Comparison of ENCODE assay signal across 8 mouse cellular contexts in genomic region chr17:26508345-26508960, GRCm38 (mm10). TPM values are rescaled to one million over a fixed set of nuclear protein-coding genes. Genes with fewer than 3 reads are reported as not detected.
DNase-seq lines count a peak whose midpoint lies in the region; ATAC-seq and TF ChIP-seq lines count a peak whose summit lies in the region.

No protein-coding gene starts in this region.

- peaks cover 0 to 14% of the 10 kb centered on the region in 2 experiments; a peak in 2 of 4 replicates for H3K36me3 ChIP-seq in MEL (ENCODE audit: control insufficient read depth in 1 of 2, insufficient read depth in 2 of 2, low read length in 2 of 2)
- H3K36me3 ChIP-seq in lung, embryonic 16.5 days (ENCODE audit: control insufficient read depth, insufficient read depth, low read length): peaks cover 5% of the 10 kb centered on the region

- DNase-seq in MEL (ENCODE audit: low read depth, low spot score): peak; percentile 98
- peak; percentile 99 for DNase-seq in cerebellum, adult 2 months
- DNase-seq in forelimb bud, embryonic 11.5 days (ENCODE audit: low read depth, low spot score): peak; percentile 97
- peak; percentile 89 for DNase-seq in layer of hippocampus, adult 9-10 months (ENCODE audit: low spot score)
- peak; percentile 89 for DNase-seq in ovary, postnatal 10 days (ENCODE audit: low spot score)
- DNase-seq in thymus, postnatal 10 days (ENCODE audit: low spot score in 2 of 2): peak; percentile 90 to 93

- H3K4me1 ChIP-seq in MEL (ENCODE audit: control insufficient read depth in 1 of 2, insufficient read depth in 2 of 2, low read length in 2 of 2): peaks cover 10 to 33% of the 10 kb centered on the region in 2 experiments
- peaks cover 21% of the 10 kb centered on the region for H3K4me1 ChIP-seq in cerebellum, adult 2 months (ENCODE audit: control insufficient read depth, insufficient read depth, low read length)
- H3K4me1 ChIP-seq in lung, embryonic 16.5 days (replicated peaks; ENCODE audit: control insufficient read depth, insufficient read depth, low read length): peaks cover 73% of the 10 kb centered on the region

- H3K4me3 ChIP-seq in MEL (ENCODE audit: control insufficient read depth in 1 of 2, insufficient read depth in 1 of 2, low read depth in 2 of 2, low read length in 2 of 2): peak overlapping the region; percentile 78 to 83
- peak overlapping the region; percentile 75 for H3K4me3 ChIP-seq in cerebellum, adult 2 months (replicated peaks; ENCODE audit: insufficient read depth, low read depth, low read length)
- peak overlapping the region; percentile 80 for H3K4me3 ChIP-seq in lung, embryonic 16.5 days (ENCODE audit: low read length)

- H3K27me3 ChIP-seq in MEL (ENCODE audit: control insufficient read depth in 1 of 2, insufficient read depth in 2 of 2, low read length in 2 of 2): no peaks in the 10 kb centered on the region
- no peaks in the 10 kb centered on the region for H3K27me3 ChIP-seq in cerebellum, adult 2 months (ENCODE audit: control insufficient read depth, insufficient read depth, low read length)
- H3K27me3 ChIP-seq in lung, embryonic 16.5 days (ENCODE audit: control insufficient read depth, insufficient read depth, low read depth, low read length): no peaks in the 10 kb centered on the region

- peak overlapping the region; percentile 87 for H3K27ac ChIP-seq in MEL (ENCODE audit: control insufficient read depth, low read depth, low read length)
- H3K27ac ChIP-seq in cerebellum, adult 2 months (ENCODE audit: insufficient read depth, low read length): peak overlapping the region; percentile 100
- peak overlapping the region; percentile 100 for H3K27ac ChIP-seq in lung, embryonic 16.5 days (ENCODE audit: low read length)

- TF ChIP-seq POLR2A in MEL (IDR thresholded peaks at IDR 0.05; ENCODE audit: control insufficient read depth in 1 of 2, insufficient read depth in 1 of 2, low read depth in 1 of 2, low read length in 2 of 2, poor library complexity in 1 of 2): peak; percentile 91 to 94
- TF ChIP-seq POLR2A in cerebellum, adult 2 months (IDR thresholded peaks at IDR 0.05; ENCODE audit: borderline replicate concordance, insufficient read depth, low read length): peak; percentile 99

- TF ChIP-seq CTCF in MEL (IDR thresholded peaks at IDR 0.05 in 2 of 3, conservative IDR thresholded peaks at IDR 0.05 in 1 of 3; ENCODE audit: control insufficient read depth in 1 of 3, insufficient read depth in 1 of 3, low read depth in 2 of 3, low read length in 3 of 3, poor library complexity in 1 of 3, severe bottlenecking in 1 of 3): no peak
- TF ChIP-seq CTCF in cerebellum, adult 2 months (IDR thresholded peaks at IDR 0.05; ENCODE audit: borderline replicate concordance, insufficient read depth, low read depth, low read length): no peak

- peak overlapping the region; percentile 90 for H3K4me2 ChIP-seq in lung, embryonic 16.5 days (ENCODE audit: low read depth, low read length)

- H3K9me3 ChIP-seq in MEL (replicated peaks; ENCODE audit: insufficient read depth, low read length): no peaks in the 10 kb centered on the region
- H3K9me3 ChIP-seq in lung, embryonic 16.5 days (ENCODE audit: control insufficient read depth, low read length): no peaks in the 10 kb centered on the region

- peak; percentile 56 to 58 for ATAC-seq in hematopoietic stem cell, adult 5-6 weeks (replicated peaks in 1 of 2; ENCODE audit: insufficient read depth in 1 of 2, low FRiP score in 2 of 2, low TSS enrichment in 1 of 2, low read depth in 1 of 2, poor library complexity in 2 of 2, severe bottlenecking in 2 of 2)
- ATAC-seq in lung, embryonic 16.5 days (ENCODE audit: low read depth): peak; percentile 79

- peak overlapping the region; percentile 86 for H3K9ac ChIP-seq in MEL (ENCODE audit: control insufficient read depth, low read depth, low read length, poor library complexity, severe bottlenecking)
- H3K9ac ChIP-seq in lung, embryonic 16.5 days (ENCODE audit: low read length): peak overlapping the region; percentile 95

- TF ChIP-seq RAD21 in MEL (IDR thresholded peaks at IDR 0.05; ENCODE audit: low read depth, low read length): no peak

- peaks cover 11% of the 10 kb centered on the region for H3K79me2 ChIP-seq in MEL (ENCODE audit: control insufficient read depth, insufficient read depth, low read length, poor library complexity)

- 0 out of 4 replicates have a peak, but pooled peaks of 1 of the 2 experiments have one; percentile 29 for TF ChIP-seq EP300 in MEL (IDR thresholded peaks at IDR 0.05; ENCODE audit: low read depth in 1 of 2, low read length in 2 of 2)

- under 1% methylated on average over 58 of the region's 58 CpGs for WGBS in cerebellum, adult 2 months
- under 1% methylated on average over 58 of the region's 58 CpGs for WGBS in lung, embryonic 16.5 days

TF ChIP-seq in MEL, 35 proteins besides CTCF, POLR2A, EP300 and RAD21 (continues in another document):
- TF ChIP-seq MYC (IDR thresholded peaks at IDR 0.05; ENCODE audit: low read depth, low read length) (no peak), ZKSCAN1 (IDR thresholded peaks at IDR 0.05; ENCODE audit: low read depth, low read length) (no peak), SMC3 (IDR thresholded peaks at IDR 0.05; ENCODE audit: low read depth, low read length) (no peak), MAX (IDR thresholded peaks at IDR 0.05; ENCODE audit: low read length) (peak; percentile 71), SIN3A (IDR thresholded peaks at IDR 0.05; ENCODE audit: low read length) (0 out of 2 replicates have a peak, but pooled peaks have one; percentile 35), NRF1 (IDR thresholded peaks at IDR 0.05; ENCODE audit: insufficient read depth, low read depth, low read length, poor library complexity, severe bottlenecking) (no peak), UBTF (IDR thresholded peaks at IDR 0.05; ENCODE audit: borderline replicate concordance, insufficient read depth, low read depth, low read length) (no peak; the same call in 1 of the 2 replicates), ZMIZ1 (IDR thresholded peaks at IDR 0.05; ENCODE audit: low read depth, low read length) (peak; percentile 96), MXI1 (IDR thresholded peaks at IDR 0.05; ENCODE audit: low read depth, low read length) (no peak; the same call in 1 of the 2 replicates), RCOR1 (IDR thresholded peaks at IDR 0.05; ENCODE audit: low read depth, low read length) (no peak), CHD2 (IDR thresholded peaks at IDR 0.05; ENCODE audit: low read length) (no peak), USF2 (IDR thresholded peaks at IDR 0.05; ENCODE audit: borderline replicate concordance in 1 of 2, insufficient read depth in 1 of 2, low read depth in 1 of 2, low read length in 2 of 2) (peak in 1 of 2 experiments; percentile 71; a peak in 2 of 4 replicates), GABPA (IDR thresholded peaks at IDR 0.05; ENCODE audit: low read depth, low read length) (no peak), ELF1 (IDR thresholded peaks at IDR 0.05; ENCODE audit: low read depth, low read length) (no peak), MAFK (IDR thresholded peaks at IDR 0.05; ENCODE audit: borderline replicate concordance, low read depth, low read length) (no peak), GATA1 (IDR thresholded peaks at IDR 0.05; ENCODE audit: low read depth, low read length) (no peak), HCFC1 (IDR thresholded peaks at IDR 0.05; ENCODE audit: low read depth, low read length) (peak; percentile 61; the same call in 1 of the 2 replicates), KAT2A (conservative IDR thresholded peaks at IDR 0.05; ENCODE audit: low read depth, low read length) (no peak), TAL1 (IDR thresholded peaks at IDR 0.05; ENCODE audit: low read length) (no peak), POLR2AphosphoS5 (IDR thresholded peaks at IDR 0.05; ENCODE audit: borderline replicate concordance, low read depth, low read length) (peak; percentile 65; the same call in 1 of the 2 replicates), ZC3H11A (IDR thresholded peaks at IDR 0.05; ENCODE audit: low read depth, low read length) (no peak), MEF2A (IDR thresholded peaks at IDR 0.05; ENCODE audit: extremely low read depth, insufficient replicate concordance, low read depth, low read length, poor library complexity, severe bottlenecking) (no peak), CHD1 (IDR thresholded peaks at IDR 0.05; ENCODE audit: low read depth, low read length) (no peak), TCF12 (IDR thresholded peaks at IDR 0.05; ENCODE audit: low read depth, low read length) (no peak), ZNF384 (IDR thresholded peaks at IDR 0.05; ENCODE audit: low read depth, low read length) (no peak), MYB (IDR thresholded peaks at IDR 0.05; ENCODE audit: low read depth, low read length) (no peak), USF1 (IDR thresholded peaks at IDR 0.05; ENCODE audit: low read depth, low read length) (peak; percentile 94), TBP (IDR thresholded peaks at IDR 0.05; ENCODE audit: low read depth, low read length) (peak; percentile 78; the same call in 1 of the 2 replicates), MAZ (IDR thresholded peaks at IDR 0.05; ENCODE audit: low read depth, low read length) (0 out of 2 replicates have a peak, but pooled peaks have one; percentile 43), BHLHE40 (IDR thresholded peaks at IDR 0.05; ENCODE audit: borderline replicate concordance, low read depth, low read length) (peak; percentile 91), POLR2AphosphoS2 (IDR thresholded peaks at IDR 0.05; ENCODE audit: low read length) (peak; percentile 80; the same call in 1 of the 2 replicates), E2F4 (IDR thresholded peaks at IDR 0.05; ENCODE audit: borderline replicate concordance, low read depth, low read length) (peak; percentile 51; the same call in 1 of the 2 replicates), JUND (IDR thresholded peaks at IDR 0.05; ENCODE audit: low read depth, low read length) (no peak)

RNA-seq across cellular contexts. Expression of gene Ergic1, which starts 52.8 kb away (rescaled TPM):
- 73.8 and 78.5 TPM in 2 replicates for total RNA-seq in MEL (2012; rRNA removed)
- polyA plus RNA-seq in MEL (2012; ENCODE audit: insufficient read depth in 1 of 2, insufficient read length in 2 of 2, low read depth in 1 of 2, low replicate concordance in 2 of 2, missing spikeins in 1 of 2): 100 to 1,000 TPM in 1 of 2 experiments, 10 to 100 TPM in 1; 95.6 to 730 TPM
- polyA plus RNA-seq in cerebellum, adult 2 months (2012; rRNA removed): 137 and 148 TPM in 2 replicates
- total RNA-seq in hematopoietic stem cell, adult 5-6 weeks (2017): 46.1 and 67.5 TPM in 2 replicates
- polyA plus RNA-seq in lung, embryonic 16.5 days (2015; fragmentation: Nextera tagmentation; extraction: Ambion mirVana): 84.3 and 94.6 TPM in 2 replicates

RNA-seq across cellular contexts. Expression of gene Dusp1, which starts 53.5 kb away (rescaled TPM):
- total RNA-seq in MEL (2012; rRNA removed): 0.96 and 1.0 TPM in 2 replicates
- 1 to 10 TPM in 1 of 2 experiments, not detected in 1; 5.0 TPM for polyA plus RNA-seq in MEL (2012; ENCODE audit: insufficient read depth in 1 of 2, insufficient read length in 2 of 2, low read depth in 1 of 2, low replicate concordance in 2 of 2, missing spikeins in 1 of 2)
- 62.5 and 67.1 TPM in 2 replicates for polyA plus RNA-seq in cerebellum, adult 2 months (2012; rRNA removed)
- total RNA-seq in hematopoietic stem cell, adult 5-6 weeks (2017): 140 and 247 TPM in 2 replicates
- polyA plus RNA-seq in lung, embryonic 16.5 days (2015; fragmentation: Nextera tagmentation; extraction: Ambion mirVana): 25.2 and 28.4 TPM in 2 replicates

Comparison
In these comparisons a context has a peak if more than half of its experiments do, and no peak if none do; other contexts are left out.
1. Peak in every context shown above with its lines: DNase-seq, ATAC-seq, H3K4me3 ChIP-seq and H3K27ac ChIP-seq.